Mouse (Mus musculus) inflammation-experienced regulatory T-cells, adult 16 weeks (primary cell): ENCODE measurements around the gene Fam20a. TPM values are rescaled to one million over a fixed set of nuclear protein-coding genes. Genes with fewer than 3 reads are reported as not detected.

Experiments
- polyA plus RNA-seq: library from polyadenylated mRNA; unstranded; fragments of 100-300 nt; shearing (Covaris generic); gene quantifications from one replicate; pipeline ENCODE4 v1.2.1, GENCODE M21; 2017

Gene Fam20a
- polyA plus RNA-seq: 1.0 TPM

DNA sequence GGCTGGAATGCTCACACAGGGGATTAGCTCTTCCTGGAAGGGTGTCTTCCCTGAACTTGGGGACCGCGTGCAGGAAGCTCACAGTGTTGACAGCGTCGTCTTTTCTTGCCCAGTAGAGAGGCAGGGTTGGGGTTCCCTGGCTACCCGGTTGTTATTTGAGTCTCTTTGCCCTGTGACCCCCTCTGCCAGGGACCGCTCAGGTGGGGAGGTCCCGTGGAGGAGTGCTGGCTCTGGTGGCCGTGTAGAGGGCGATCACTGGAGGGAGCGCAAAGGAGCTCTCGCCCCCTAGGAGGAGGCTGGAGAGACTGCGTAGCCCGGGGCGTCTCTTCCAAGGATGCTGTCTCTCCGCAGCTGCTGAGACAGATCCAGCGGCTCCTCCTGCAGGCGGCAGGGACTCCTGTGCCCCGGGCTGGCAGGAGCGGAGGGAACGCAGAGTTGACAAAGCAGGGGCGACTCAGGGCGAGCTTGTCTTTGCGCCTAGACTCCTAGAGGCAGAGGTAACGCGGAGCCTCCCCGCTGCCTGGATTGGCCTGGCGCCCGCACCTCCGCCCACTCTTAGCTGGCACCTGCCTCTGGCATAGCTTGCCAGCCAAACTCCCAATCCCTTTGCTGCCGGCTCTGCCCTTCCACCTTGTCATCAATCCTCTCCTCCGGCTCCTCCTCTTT, at the start of gene Fam20a:
TSS of gene Fam20a (minus strand) at position 499 of the 666 bp plus-strand sequence.

GRCm38 (mm10) chr11:109649206-109649605, 72.9 kb downstream of the Fam20a start, which contains the start of gene Prkar1a:
TSS of gene Prkar1a (plus strand) at chr11:109649405.

Other genes starting within 250 kb of the Fam20a start
- gene Arsg, start 248.9 kb downstream of the Fam20a start, polyA plus RNA-seq: 2.5 TPM
- gene Slc16a6, start 248.7 kb downstream of the Fam20a start, polyA plus RNA-seq: 21.0 TPM
- gene Wipi1, start 110.3 kb downstream of the Fam20a start, polyA plus RNA-seq: 0.54 TPM
- gene Prkar1a, start 72.9 kb downstream of the Fam20a start, polyA plus RNA-seq: 626 TPM
- not detected for gene 1700012B07Rik, start 105.8 kb upstream of the Fam20a start, polyA plus RNA-seq